Comparison of ENCODE assay signal across 9 mouse cellular contexts in the genomic region with DNA sequence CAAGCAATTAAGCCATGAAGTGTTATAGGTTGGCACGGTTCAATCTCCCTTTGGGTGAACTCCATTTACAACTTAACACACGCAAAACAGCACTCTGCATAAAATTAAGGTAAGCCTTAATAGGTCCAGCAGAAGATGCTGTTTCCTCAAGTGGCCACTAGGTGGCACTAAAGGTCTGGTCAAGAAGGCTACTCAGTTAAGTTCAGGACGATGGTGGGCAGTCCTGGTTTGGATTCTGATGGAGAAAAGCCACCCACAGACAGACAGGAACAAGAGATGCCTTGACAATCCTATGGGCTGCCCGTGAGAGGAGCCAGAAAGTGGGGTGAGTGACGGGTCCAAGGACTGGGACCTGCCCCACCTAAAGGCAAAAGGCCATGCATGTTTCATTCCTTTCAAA. TPM values are rescaled to one million over a fixed set of nuclear protein-coding genes. Genes with fewer than 3 reads are reported as not detected.
DNase-seq lines count a peak whose midpoint lies in the region; ATAC-seq and TF ChIP-seq lines count a peak whose summit lies in the region.
"Had no signal": no experiment of that assay in that cellular context is flagged by ENCODE, and none has a peak within 500 bp of the region (broad histone marks: within the 10 kb centered on the region; RNA-seq: fewer than 3 reads in every experiment).

No protein-coding gene starts in this region.

- intact Hi-C loops in gastrocnemius, postnatal 14 days (cut with DNase I; ENCODE audit: low total_unique reads): loop anchor here (5.0 kb wide), 1 partner anchor 134 kb away; no protein-coding TSS in a partner anchor

- no peaks in the 10 kb centered on the region for H3K4me1 ChIP-seq in intestine, embryonic 14.5 days (replicated peaks; ENCODE audit: control insufficient read depth, insufficient read depth, low read length)
- no peaks in the 10 kb centered on the region for H3K4me1 ChIP-seq in limb, embryonic 10.5 days
- no peaks in the 10 kb centered on the region for H3K4me1 ChIP-seq in midbrain, postnatal 0 days (ENCODE audit: insufficient read depth, low read length)

- peak; percentile 91 for ATAC-seq in common myeloid progenitor, adult 5-6 weeks (replicated peaks; ENCODE audit: low read depth, poor library complexity, severe bottlenecking)
- ATAC-seq in intestine, embryonic 14.5 days (replicated peaks; ENCODE audit: low FRiP score, low TSS enrichment, low read depth): peak; percentile 83
- ATAC-seq in midbrain, postnatal 0 days (ENCODE audit: low FRiP score): peak; percentile 56; the same call in 1 of the 2 replicates

- TF ChIP-seq CTCF in midbrain, postnatal 0 days (IDR thresholded peaks at IDR 0.05): peak; percentile 97

- 7% methylated on average over 5 of the region's 5 CpGs for WGBS in intestine, embryonic 14.5 days
- 6% methylated on average over 5 of the region's 5 CpGs for WGBS in limb, embryonic 10.5 days
- 4% methylated on average over 5 of the region's 5 CpGs for WGBS in midbrain, postnatal 0 days

- H3K27me3 ChIP-seq in intestine, embryonic 14.5 days (replicated peaks; ENCODE audit: control insufficient read depth, insufficient read depth, low read length): no peaks in the 10 kb centered on the region
- H3K27me3 ChIP-seq in limb, embryonic 10.5 days (ENCODE audit: low read depth, poor library complexity, severe bottlenecking): no peaks in the 10 kb centered on the region
- H3K27me3 ChIP-seq in midbrain, postnatal 0 days (ENCODE audit: insufficient read depth, low read length): no peaks in the 10 kb centered on the region

- H3K9ac ChIP-seq in intestine, embryonic 14.5 days (ENCODE audit: low read length): no peak overlapping the region
- H3K9ac ChIP-seq in midbrain, postnatal 0 days (replicated peaks; ENCODE audit: low read length, poor library complexity, severe bottlenecking): no peak overlapping the region

- H3K4me2 ChIP-seq in intestine, embryonic 14.5 days (ENCODE audit: low read length): no peak overlapping the region
- H3K4me2 ChIP-seq in midbrain, postnatal 0 days (ENCODE audit: low read depth, low read length, poor library complexity, severe bottlenecking): no peak overlapping the region

- no peak overlapping the region for H3K27ac ChIP-seq in intestine, embryonic 14.5 days (ENCODE audit: low read depth)
- H3K27ac ChIP-seq in limb, embryonic 10.5 days: no peak overlapping the region
- H3K27ac ChIP-seq in midbrain, postnatal 0 days (ENCODE audit: low read depth, low read length): no peak overlapping the region

- no peak overlapping the region for H3K4me3 ChIP-seq in intestine, embryonic 14.5 days (ENCODE audit: low read depth, low read length)
- no peak overlapping the region for H3K4me3 ChIP-seq in limb, embryonic 10.5 days
- H3K4me3 ChIP-seq in midbrain, postnatal 0 days (ENCODE audit: low read depth, low read length): no peak overlapping the region
- H3K4me3 ChIP-seq: myocyte had no signal

- peak; percentile 43 for DNase-seq in left cerebral cortex, adult 11 months (ENCODE audit: low spot score)
- DNase-seq in left cerebral cortex, adult 8-10 months (ENCODE audit: low spot score in 2 of 2): no peak
- DNase-seq in gastrocnemius, postnatal 14 days: peak; percentile 61
- peak; percentile 84 for DNase-seq in intestine, embryonic 14.5 days (ENCODE audit: low spot score)
- DNase-seq in limb, embryonic 10.5 days (ENCODE audit: low spot score): peak; percentile 79
- peak; percentile 90 for DNase-seq in midbrain, postnatal 0 days (ENCODE audit: low spot score)
- DNase-seq in spleen, postnatal 14 days (ENCODE audit: low spot score in 2 of 2): peak; percentile 30 to 70

- no peaks in the 10 kb centered on the region for H3K9me3 ChIP-seq in intestine, embryonic 14.5 days (ENCODE audit: control insufficient read depth, low read length)
- no peaks in the 10 kb centered on the region for H3K9me3 ChIP-seq in limb, embryonic 10.5 days (replicated peaks)
- no peaks in the 10 kb centered on the region for H3K9me3 ChIP-seq in midbrain, postnatal 0 days (ENCODE audit: low read length)

- no peaks in the 10 kb centered on the region for H3K36me3 ChIP-seq in intestine, embryonic 14.5 days (ENCODE audit: control insufficient read depth, insufficient read depth, low read length)
- H3K36me3 ChIP-seq in limb, embryonic 10.5 days: no peaks in the 10 kb centered on the region
- H3K36me3 ChIP-seq in midbrain, postnatal 0 days (ENCODE audit: insufficient read depth, low read length): no peaks in the 10 kb centered on the region

RNA-seq across cellular contexts. Expression of a gene that starts 13.6 kb away (rescaled TPM):
- total RNA-seq in left cerebral cortex, adult 8-10 months (2022): 1 to 10 TPM in 1 of 4 experiments, under 1 TPM in 1, not detected in 2; 0.77 to 1.4 TPM
- 0.87 TPM in 1 of 2 replicates, not detected in the other for total RNA-seq in common myeloid progenitor, adult 5-6 weeks (2017)
- total RNA-seq in gastrocnemius, postnatal 14 days (2021): not detected
- polyA plus RNA-seq in intestine, embryonic 14.5 days (2014; fragmentation: Nextera tagmentation; extraction: Ambion mirVana): 0.34 TPM in 1 of 2 replicates, not detected in the other
- 0.10 TPM in 1 of 2 replicates, not detected in the other for polyA plus RNA-seq in limb, embryonic 10.5 days (2016; fragmentation: Nextera tagmentation; extraction: Ambion mirVana)
- not detected in 2 replicates for total RNA-seq in midbrain, postnatal 0 days (2014; rRNA removed)
- polyA plus RNA-seq in midbrain, postnatal 0 days (2015; fragmentation: Nextera tagmentation; extraction: Ambion mirVana): not detected in 2 replicates

RNA-seq across cellular contexts. Expression of a gene that starts 15.3 kb away (rescaled TPM):
- total RNA-seq in left cerebral cortex, adult 8-10 months (2022): under 1 TPM in 3 of 4 experiments, not detected in 1; 0.23 to 0.97 (median 0.37) TPM
- not detected in 2 replicates for total RNA-seq in common myeloid progenitor, adult 5-6 weeks (2017)
- not detected for total RNA-seq in gastrocnemius, postnatal 14 days (2021)
- 0.15 and 0.31 TPM in 2 replicates for polyA plus RNA-seq in intestine, embryonic 14.5 days (2014; fragmentation: Nextera tagmentation; extraction: Ambion mirVana)
- 0.15 and 0.21 TPM in 2 replicates for polyA plus RNA-seq in limb, embryonic 10.5 days (2016; fragmentation: Nextera tagmentation; extraction: Ambion mirVana)
- 0.16 and 0.33 TPM in 2 replicates for total RNA-seq in midbrain, postnatal 0 days (2014; rRNA removed)
- 0.20 and 0.31 TPM in 2 replicates for polyA plus RNA-seq in midbrain, postnatal 0 days (2015; fragmentation: Nextera tagmentation; extraction: Ambion mirVana)

RNA-seq across cellular contexts. Expression of a gene that starts 18.2 kb away (rescaled TPM):
- 100 to 1,000 TPM; 149 to 184 (median 161) TPM for total RNA-seq in left cerebral cortex, adult 8-10 months (2022)
- 42.8 and 43.8 TPM in 2 replicates for total RNA-seq in common myeloid progenitor, adult 5-6 weeks (2017)
- 1 to 10 TPM; 9.0 to 9.3 TPM for total RNA-seq in gastrocnemius, postnatal 14 days (2021)
- 244 and 252 TPM in 2 replicates for polyA plus RNA-seq in intestine, embryonic 14.5 days (2014; fragmentation: Nextera tagmentation; extraction: Ambion mirVana)
- polyA plus RNA-seq in limb, embryonic 10.5 days (2016; fragmentation: Nextera tagmentation; extraction: Ambion mirVana): 235 and 259 TPM in 2 replicates
- total RNA-seq in midbrain, postnatal 0 days (2014; rRNA removed): 165 and 166 TPM in 2 replicates
- polyA plus RNA-seq in midbrain, postnatal 0 days (2015; fragmentation: Nextera tagmentation; extraction: Ambion mirVana): 98.5 and 104 TPM in 2 replicates

RNA-seq across cellular contexts. Expression of a gene that starts 41.0 kb away (rescaled TPM):
- 1 to 10 TPM; 2.5 to 4.1 (median 3.7) TPM for total RNA-seq in left cerebral cortex, adult 8-10 months (2022)
- total RNA-seq in common myeloid progenitor, adult 5-6 weeks (2017): 0.73 and 1.0 TPM in 2 replicates
- 1 to 10 TPM; 1.6 to 2.0 TPM for total RNA-seq in gastrocnemius, postnatal 14 days (2021)
- polyA plus RNA-seq in intestine, embryonic 14.5 days (2014; fragmentation: Nextera tagmentation; extraction: Ambion mirVana): 3.9 and 4.7 TPM in 2 replicates
- polyA plus RNA-seq in limb, embryonic 10.5 days (2016; fragmentation: Nextera tagmentation; extraction: Ambion mirVana): 2.5 and 2.6 TPM in 2 replicates
- 1.7 and 1.8 TPM in 2 replicates for total RNA-seq in midbrain, postnatal 0 days (2014; rRNA removed)
- polyA plus RNA-seq in midbrain, postnatal 0 days (2015; fragmentation: Nextera tagmentation; extraction: Ambion mirVana): 0.76 and 0.85 TPM in 2 replicates

RNA-seq across cellular contexts. Expression of a gene that starts 49.8 kb away (rescaled TPM):
- 10 to 100 TPM; 28.1 to 37.1 (median 34.4) TPM for total RNA-seq in left cerebral cortex, adult 8-10 months (2022)
- 10.5 and 12.6 TPM in 2 replicates for total RNA-seq in common myeloid progenitor, adult 5-6 weeks (2017)
- 1 to 10 TPM; 3.7 to 4.6 TPM for total RNA-seq in gastrocnemius, postnatal 14 days (2021)
- polyA plus RNA-seq in intestine, embryonic 14.5 days (2014; fragmentation: Nextera tagmentation; extraction: Ambion mirVana): 23.5 and 24.7 TPM in 2 replicates
- 29.4 and 32.2 TPM in 2 replicates for polyA plus RNA-seq in limb, embryonic 10.5 days (2016; fragmentation: Nextera tagmentation; extraction: Ambion mirVana)
- 60.0 and 61.7 TPM in 2 replicates for total RNA-seq in midbrain, postnatal 0 days (2014; rRNA removed)
- polyA plus RNA-seq in midbrain, postnatal 0 days (2015; fragmentation: Nextera tagmentation; extraction: Ambion mirVana): 66.2 and 72.6 TPM in 2 replicates

Comparison
In these comparisons a context has a peak if more than half of its experiments do, and no peak if none do; other contexts are left out.
1. DNase-seq: peak in left cerebral cortex, adult 11 months (single experiment), gastrocnemius, postnatal 14 days (single experiment), intestine, embryonic 14.5 days (single experiment), limb, embryonic 10.5 days (single experiment), midbrain, postnatal 0 days (single experiment) and spleen, postnatal 14 days (2 of 2); none in left cerebral cortex, adult 8-10 months (0 of 2).
2. Peak in every context shown above with its lines, with median percentiles within 50 percentile points of each other: ATAC-seq.